Mouse (Mus musculus): ENCODE measurements around the gene Cd276. TPM values are rescaled to one million over a fixed set of nuclear protein-coding genes. Genes with fewer than 3 reads are reported as not detected.

The Cd276 gene
- total and polyA plus RNA-seq, 3 experiments = 0.55 to 1.3 (median 0.78) TPM

- no peak for TF ChIP-seq JUN (IDR thresholded peaks at IDR 0.05; ENCODE audit: insufficient read depth, low read depth, low read length)
- 0 out of 2 replicates have a peak, but pooled peaks have one; percentile 26 for TF ChIP-seq USF2 (conservative IDR thresholded peaks at IDR 0.05; ENCODE audit: low read depth, low read length)
- peak; percentile 62 for TF ChIP-seq ELF1 (IDR thresholded peaks at IDR 0.05; ENCODE audit: low read depth, low read length)
- no peak for TF ChIP-seq MAFK (IDR thresholded peaks at IDR 0.05; ENCODE audit: insufficient replicate concordance, low read length)
Observed at GRCm38 (mm10) chr9:58544879-58545324, 10.3 kb downstream of the Cd276 start (continued).

GRCm38 (mm10) chr9:58541895-58542338 lies 13.3 kb downstream of the Cd276 start:
- Histone ChIP-seq H3K27me3 (replicated peaks) (no peaks in the 10 kb centered on the region), H3K9me3 (replicated peaks; ENCODE audit: low read length) (peaks cover 6% of the 10 kb centered on the region), H3K79me2 (replicated peaks; ENCODE audit: control insufficient read depth, extremely low read depth, insufficient read depth, poor library complexity, severe bottlenecking) (no peaks in the 10 kb centered on the region), H3K4me3 (replicated peaks in 1 of 3; ENCODE audit: low read depth in 2 of 3, low read length in 2 of 3, poor library complexity in 1 of 3) (no peak overlapping the region), H3K4me1 (ENCODE audit: control insufficient read depth in 1 of 2, insufficient read depth in 2 of 2) (peaks cover 16 to 65% of the 10 kb centered on the region in 2 experiments), H3K9ac (ENCODE audit: insufficient read depth, low read depth) (no peak overlapping the region), H3K36me3 (replicated peaks in 1 of 2; ENCODE audit: control insufficient read depth in 1 of 2, insufficient read depth in 1 of 2, low read length in 1 of 2) (no peaks in the 10 kb centered on the region), H3K4me2 (ENCODE audit: insufficient read depth, low read depth, poor library complexity, severe bottlenecking) (no peak overlapping the region), H3K27ac (ENCODE audit: insufficient read depth, low read depth) (no peak overlapping the region)
- dilution Hi-C loops (cut with MboI; ENCODE audit: extremely low pct_ligation_motif_present, extremely low pct_unique_long_range_greater_than_20kb, low sequenced_read_pairs) = no loop called here
- DNase-seq (ENCODE audit: extremely low read depth) = peak; percentile 77
- peak; percentile 46 for TF ChIP-seq ETS1 (conservative IDR thresholded peaks at IDR 0.05; ENCODE audit: low read depth, low read length)
- peak; percentile 95 for TF ChIP-seq MAFK (IDR thresholded peaks at IDR 0.05; ENCODE audit: insufficient replicate concordance, low read length)
- TF ChIP-seq ZMIZ1 (IDR thresholded peaks at IDR 0.05; ENCODE audit: low read depth, low read length) = no peak
- in situ Hi-C loops (cut with MboI; ENCODE audit: low pct_ligation_motif_present, low pct_unique_long_range_greater_than_20kb, low sequenced_read_pairs) = loop anchor here (10.0 kb wide), 2 partner anchors 113 to 333 kb away; no protein-coding TSS in a partner anchor

GRCm38 (mm10) chr9:58539886-58540285 lies 15.4 kb downstream of the Cd276 start:
- peaks cover 2% of the 10 kb centered on the region for H3K27me3 ChIP-seq (replicated peaks)
- H3K4me2 ChIP-seq (ENCODE audit: insufficient read depth, low read depth, poor library complexity, severe bottlenecking) = no peak overlapping the region
- H3K4me3 ChIP-seq (replicated peaks in 1 of 3; ENCODE audit: low read depth in 2 of 3, low read length in 2 of 3, poor library complexity in 1 of 3) = no peak overlapping the region
- H3K79me2 ChIP-seq (replicated peaks; ENCODE audit: control insufficient read depth, extremely low read depth, insufficient read depth, poor library complexity, severe bottlenecking) = no peaks in the 10 kb centered on the region
- dilution Hi-C loops (cut with MboI; ENCODE audit: extremely low pct_ligation_motif_present, extremely low pct_unique_long_range_greater_than_20kb, low sequenced_read_pairs) = no loop called here
- no peaks in the 10 kb centered on the region for H3K36me3 ChIP-seq (replicated peaks in 1 of 2; ENCODE audit: control insufficient read depth in 1 of 2, insufficient read depth in 1 of 2, low read length in 1 of 2)
- TF ChIP-seq JUN (IDR thresholded peaks at IDR 0.05; ENCODE audit: insufficient read depth, low read depth, low read length) (no peak), POLR2A (IDR thresholded peaks at IDR 0.05; ENCODE audit: low read depth, low read length) (no peak), ZMIZ1 (IDR thresholded peaks at IDR 0.05; ENCODE audit: low read depth, low read length) (no peak), SMC3 (IDR thresholded peaks at IDR 0.05; ENCODE audit: low read depth, low read length) (peak; percentile 87), KAT2A (IDR thresholded peaks at IDR 0.05; ENCODE audit: insufficient replicate concordance, low read length) (no peak), ZC3H11A (IDR thresholded peaks at IDR 0.05; ENCODE audit: low read depth, low read length) (peak; percentile 9; the same call in 1 of the 2 replicates), BHLHE40 (IDR thresholded peaks at IDR 0.05; ENCODE audit: low read depth, low read length) (no peak), CTCF (conservative IDR thresholded peaks at IDR 0.05 in 1 of 2, IDR thresholded peaks at IDR 0.05 in 1 of 2; ENCODE audit: low read depth in 2 of 2, low read length in 2 of 2) (peak; percentile 93 to 94)
- H3K27ac ChIP-seq (ENCODE audit: insufficient read depth, low read depth) = no peak overlapping the region
- peaks cover 6% of the 10 kb centered on the region for H3K9me3 ChIP-seq (replicated peaks; ENCODE audit: low read length)
- H3K4me1 ChIP-seq (ENCODE audit: control insufficient read depth in 1 of 2, insufficient read depth in 2 of 2) = peaks cover 20 to 76% of the 10 kb centered on the region in 2 experiments
- in situ Hi-C loops (cut with MboI; ENCODE audit: low pct_ligation_motif_present, low pct_unique_long_range_greater_than_20kb, low sequenced_read_pairs) = loop anchor here (5.0 to 10.0 kb wide), 3 partner anchors 115 to 335 kb away; no protein-coding TSS in a partner anchor
- H3K9ac ChIP-seq (ENCODE audit: insufficient read depth, low read depth) = no peak overlapping the region
- DNase-seq (ENCODE audit: extremely low read depth) = peak; percentile 88
